Mouse (Mus musculus): Measurements from ENCODE around the gene Cd276.

Gene Cd276

DNA sequence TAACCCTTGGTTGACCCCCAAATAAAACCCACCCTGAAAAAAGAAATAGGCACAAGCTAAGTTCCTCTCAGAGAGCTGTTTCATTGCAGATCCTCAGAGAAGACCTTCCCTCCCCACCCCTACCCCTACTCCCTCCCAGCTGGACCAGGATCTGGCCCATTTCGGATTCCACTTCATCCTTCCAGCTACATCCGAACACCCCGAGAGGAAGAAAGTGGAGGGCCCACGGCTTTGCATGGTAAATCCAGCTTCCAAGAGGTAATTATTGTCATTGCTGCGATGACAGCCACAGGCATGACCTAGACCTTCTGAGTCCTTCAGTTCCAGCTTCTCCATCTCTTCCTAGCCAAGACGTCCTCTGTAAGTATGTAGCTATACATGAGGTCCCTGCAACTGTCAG lies 4.3 kb downstream of the Cd276 start:
- DNase-seq (ENCODE audit: low read depth, low spot score) = no peak

- no peak for DNase-seq (ENCODE audit: low read depth, low spot score)
Observed at GRCm38 (mm10) chr9:58549694-58550093, 5.5 kb downstream of the Cd276 start.

DNA sequence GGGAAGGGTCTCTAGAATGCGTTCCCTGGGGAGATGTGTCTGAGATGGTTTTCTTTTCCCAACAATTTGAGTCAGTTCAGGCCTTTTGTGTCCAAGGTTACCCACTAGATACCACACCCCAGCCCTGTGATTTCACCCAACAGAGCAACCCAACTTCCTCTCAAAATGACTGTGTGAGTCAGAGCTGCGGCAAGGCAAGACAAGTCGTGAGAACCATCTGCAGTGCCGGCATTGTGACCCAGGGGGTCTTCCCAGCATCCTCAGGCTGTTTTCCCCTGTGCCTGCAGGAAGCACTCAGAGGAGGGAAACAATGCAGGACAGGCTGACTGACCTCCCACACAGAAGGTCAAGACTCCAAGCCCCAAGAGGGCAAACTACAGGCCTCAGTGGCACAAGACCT lies 6.3 kb downstream of the Cd276 start:
- DNase-seq (ENCODE audit: low read depth, low spot score) = no peak

- DNase-seq (ENCODE audit: low read depth, low spot score) = no peak
Observed at GRCm38 (mm10) chr9:58546630-58547360, 8.4 kb downstream of the Cd276 start.

DNA sequence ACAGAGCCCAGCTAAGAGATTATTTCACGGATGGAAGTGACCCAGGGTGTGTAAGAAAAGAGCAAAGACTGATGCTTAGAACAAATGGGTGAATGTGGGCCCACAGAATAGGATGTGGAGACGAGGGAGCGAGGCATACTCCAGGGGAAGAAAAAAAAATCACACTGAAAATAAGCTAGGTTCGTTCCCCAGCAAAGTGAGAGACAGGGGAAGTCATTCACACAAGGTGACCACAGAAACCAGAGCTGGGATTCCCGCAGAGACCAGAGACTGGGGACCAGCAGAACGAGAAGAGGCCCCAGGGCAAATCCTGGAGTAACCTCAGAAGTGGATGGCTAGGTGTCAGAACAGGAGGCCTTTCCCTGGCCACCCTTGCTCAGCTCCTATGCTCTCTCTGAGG lies 9.8 kb downstream of the Cd276 start:
- no peak for DNase-seq (ENCODE audit: low read depth, low spot score)

GRCm38 (mm10) chr9:58544879-58545324 lies 10.3 kb downstream of the Cd276 start:
- no peak for DNase-seq (ENCODE audit: low read depth, low spot score)

- no peak for DNase-seq (ENCODE audit: low read depth, low spot score)
Observed at GRCm38 (mm10) chr9:58541895-58542338, 13.3 kb downstream of the Cd276 start.

- no peak for DNase-seq (ENCODE audit: low read depth, low spot score)
Observed at GRCm38 (mm10) chr9:58539886-58540285, 15.4 kb downstream of the Cd276 start.

DNA sequence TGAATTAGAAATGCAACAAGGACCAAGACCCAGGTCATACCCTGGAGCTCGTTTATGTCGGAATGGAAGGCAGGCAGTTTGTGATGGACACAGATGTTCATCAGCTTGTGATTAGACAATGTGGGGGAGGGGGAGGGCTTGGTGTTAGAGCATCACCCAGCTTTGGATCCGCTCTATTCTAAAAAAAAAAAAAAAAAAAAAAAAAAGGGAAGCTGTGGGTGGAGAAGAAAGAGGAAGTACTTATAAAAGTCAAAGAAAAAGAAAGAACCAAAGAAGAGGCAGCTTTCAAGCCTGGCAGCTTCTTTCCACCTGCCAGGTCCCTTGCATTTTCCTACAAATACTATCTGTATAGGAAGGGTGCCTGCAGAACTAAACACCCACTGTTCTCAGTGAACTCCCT lies 17.5 kb downstream of the Cd276 start:
- DNase-seq (ENCODE audit: low read depth, low spot score) = no peak

GRCm38 (mm10) chr9:58535447-58536134 lies 19.6 kb downstream of the Cd276 start:
- no peak for DNase-seq (ENCODE audit: low read depth, low spot score)

GRCm38 (mm10) chr9:58534766-58535165 lies 20.5 kb downstream of the Cd276 start:
- no peak for DNase-seq (ENCODE audit: low read depth, low spot score)

DNA sequence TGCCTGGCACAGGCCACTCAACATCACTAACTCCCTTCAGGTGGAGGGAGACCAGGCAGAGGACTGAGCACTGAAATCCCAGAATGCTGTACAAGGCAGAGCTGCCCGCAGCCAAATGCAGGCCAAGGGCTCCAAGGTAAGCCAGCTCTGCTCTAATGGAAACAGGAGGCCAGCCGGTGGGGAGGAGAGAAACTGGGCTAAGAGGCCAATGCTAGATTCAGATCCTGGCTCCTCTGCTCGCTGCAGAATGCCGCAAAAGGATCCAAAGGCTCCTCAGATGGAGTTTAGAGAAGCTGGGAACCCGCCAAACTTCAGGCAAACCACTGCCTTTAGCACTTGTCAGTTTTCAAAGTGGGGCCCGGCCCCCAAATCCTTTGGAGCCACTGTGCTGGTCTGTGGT lies 21.9 kb downstream of the Cd276 start:
- DNase-seq (ENCODE audit: low read depth, low spot score) = no peak

- no peak for DNase-seq (ENCODE audit: low read depth, low spot score)
Observed at GRCm38 (mm10) chr9:58532236-58532635, 23.0 kb downstream of the Cd276 start.

GRCm38 (mm10) chr9:58530407-58530806 lies 24.8 kb downstream of the Cd276 start:
- DNase-seq (ENCODE audit: low read depth, low spot score) = no peak

DNA sequence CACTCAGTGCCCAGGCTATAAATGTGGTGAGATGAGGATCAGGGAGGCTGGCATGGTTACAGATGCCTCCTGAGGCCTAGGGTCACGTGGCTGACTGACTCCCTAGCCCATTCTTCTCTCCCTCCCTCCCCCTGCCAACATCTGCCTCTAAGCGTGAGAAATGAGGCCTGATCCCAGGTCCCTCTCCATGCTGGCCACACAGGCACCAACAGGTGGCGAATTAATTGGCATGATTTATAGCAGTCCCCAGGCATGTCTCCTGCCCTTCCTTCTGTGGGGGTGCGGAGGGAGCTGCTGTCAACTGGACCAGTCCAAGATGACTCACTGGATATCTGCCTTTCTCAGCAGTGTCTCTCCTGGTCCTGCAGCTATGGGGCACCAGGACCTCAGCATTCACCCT lies 27.4 kb downstream of the Cd276 start:
- no peak for DNase-seq (ENCODE audit: low read depth, low spot score)

- no peak for DNase-seq (ENCODE audit: low read depth, low spot score)
Observed at GRCm38 (mm10) chr9:58525108-58525507, 30.1 kb downstream of the Cd276 start.

DNA sequence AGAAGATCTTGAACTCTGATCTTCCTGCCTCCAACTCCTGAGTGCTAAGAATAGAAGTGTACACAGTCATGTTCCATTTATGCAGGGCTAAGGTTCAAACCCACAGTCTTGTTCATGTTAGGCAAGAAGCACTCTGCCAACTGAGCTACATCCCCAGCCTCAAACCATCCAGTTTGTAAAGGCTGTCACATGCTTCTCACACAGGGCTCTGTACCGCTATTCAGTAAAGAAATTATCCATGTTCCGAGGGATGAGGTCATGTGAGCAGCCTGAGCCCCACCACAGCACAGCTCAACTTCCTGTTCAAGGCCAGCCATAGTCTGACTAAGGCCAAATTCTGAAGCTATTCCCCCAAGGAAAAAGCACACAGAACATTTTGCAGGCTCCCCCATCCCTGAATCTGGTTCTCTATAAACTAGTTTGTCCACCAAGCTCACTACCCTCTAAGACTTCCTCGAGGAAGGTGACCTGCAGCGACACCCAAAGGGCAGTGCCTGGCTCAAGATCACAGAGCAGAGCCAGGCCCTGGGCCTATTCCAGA lies 33.3 kb downstream of the Cd276 start:
- DNase-seq (ENCODE audit: low read depth, low spot score) = no peak

DNA sequence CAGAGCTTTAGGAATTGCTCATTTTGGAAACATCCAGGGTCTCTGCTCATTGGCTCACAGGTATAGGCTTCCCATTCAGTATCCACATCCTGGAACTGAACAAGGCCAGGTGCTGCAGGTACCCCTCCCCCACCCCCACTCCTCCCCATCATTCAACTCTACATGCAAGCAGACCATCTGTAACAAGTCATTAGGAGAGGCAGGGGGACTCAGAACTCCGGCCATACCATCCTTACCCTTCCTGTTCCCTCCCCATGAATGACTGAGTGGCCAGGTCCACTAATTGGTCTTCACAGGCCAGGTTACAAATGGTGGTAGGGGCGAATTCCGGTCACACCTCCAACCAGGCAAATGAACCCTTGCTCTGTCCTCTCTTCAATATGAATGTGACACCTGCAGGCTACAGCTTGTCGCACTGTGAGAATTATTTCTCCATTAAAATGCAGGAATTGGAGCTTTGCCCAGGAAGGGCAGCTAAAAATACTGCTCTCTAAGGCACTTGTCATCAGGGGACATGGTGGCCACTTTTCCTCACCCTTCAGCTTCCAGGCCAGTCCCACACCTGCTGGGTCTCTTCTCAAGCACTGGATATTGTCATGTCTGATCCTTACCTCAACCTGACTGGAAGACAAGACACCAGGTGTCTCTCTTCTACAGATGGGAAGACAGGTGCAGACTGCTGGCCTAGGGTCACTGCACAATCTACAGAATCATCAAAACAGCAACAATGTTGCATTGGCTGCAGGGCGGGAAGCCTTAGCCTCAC lies 34.2 kb downstream of the Cd276 start:
- no peak for DNase-seq (ENCODE audit: low read depth, low spot score)

DNA sequence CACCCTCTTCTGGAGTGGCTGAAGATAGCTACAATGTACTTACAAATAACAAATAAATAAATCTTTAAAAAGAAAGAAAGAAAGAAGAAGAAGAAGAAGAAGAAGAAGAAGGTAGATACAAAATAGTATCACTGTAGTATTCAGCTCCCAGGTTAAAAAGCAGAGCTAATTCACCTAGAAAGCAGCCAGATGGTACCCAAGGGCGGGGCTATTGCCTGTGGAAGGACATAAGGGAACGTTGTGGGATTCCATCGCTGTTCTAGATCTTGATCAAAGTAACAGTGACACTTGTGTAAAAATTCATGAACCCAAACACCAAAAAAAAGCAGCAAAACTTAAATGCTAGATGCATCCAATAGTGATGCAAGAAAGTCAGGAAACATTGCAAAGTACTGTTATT lies 35.3 kb downstream of the Cd276 start:
- no peak for DNase-seq (ENCODE audit: low read depth, low spot score)

GRCm38 (mm10) chr9:58517866-58518750 lies 37.1 kb downstream of the Cd276 start:
- DNase-seq (ENCODE audit: low read depth, low spot score) = no peak

DNA sequence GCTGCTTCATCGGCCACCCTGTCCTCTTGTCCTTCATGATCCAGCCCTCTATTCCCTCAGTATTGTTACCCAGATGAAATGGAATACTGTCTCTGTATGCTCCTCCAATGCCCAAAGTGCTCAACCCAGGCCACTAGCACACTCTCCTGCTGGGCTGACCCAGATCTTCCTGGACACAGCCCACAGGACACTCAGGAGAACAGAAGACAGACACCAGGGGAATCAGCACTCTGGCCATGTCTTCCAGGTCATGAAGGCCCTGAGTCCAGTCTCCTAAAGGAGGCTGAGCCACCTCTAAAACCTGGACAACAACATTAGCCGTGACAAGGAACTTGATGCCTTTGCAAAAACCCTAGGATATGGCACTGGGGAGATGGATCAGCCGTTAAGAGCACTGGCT lies 38.8 kb downstream of the Cd276 start:
- DNase-seq (ENCODE audit: low read depth, low spot score) = no peak

All from WW6 (cell line).